Mouse (Mus musculus) left cerebral cortex, adult 6 months (tissue): Measurements from ENCODE around the gene Pgs1. TPM values are rescaled to one million over a fixed set of nuclear protein-coding genes. Genes with fewer than 3 reads are reported as not detected.

Experiments used
- long read RNA-seq, 2 experiments: library from polyadenylated mRNA; unstranded; transcript quantifications; one replicate each; pipeline ENCODE4 v2.0.0; 2019 to 2020
- polyA plus RNA-seq: library from polyadenylated mRNA; unstranded; fragments of <200 nt; fragmentation: Nextera tagmentation; gene quantifications from 2 replicates; pipeline ENCODE4 v1.2.3, GENCODE M21; 2021

Gene Pgs1
- 85.0 and 90.8 TPM in 2 replicates for polyA plus RNA-seq
- long read RNA-seq, experiment 1, transcript Pgs1-201 (10 exons, 2,197 nt): minor isoform, 25 of 929 reads
- long read RNA-seq, experiment 1, transcript Pgs1-203 (10 exons, 2,863 nt): major isoform, 707 of 929 reads
- long read RNA-seq, experiment 1, partial matches to known transcripts: 19 of 929 reads
- long read RNA-seq, experiment 1, other reads (novel, unspliced or antisense): 177 of 929 reads
- long read RNA-seq, experiment 2, transcript Pgs1-203 (10 exons, 2,863 nt): major isoform, 99 of 158 reads
- long read RNA-seq, experiment 2, partial matches to known transcripts: 18 of 158 reads
- long read RNA-seq, experiment 2, other reads (novel, unspliced or antisense): 39 of 158 reads

DNA sequence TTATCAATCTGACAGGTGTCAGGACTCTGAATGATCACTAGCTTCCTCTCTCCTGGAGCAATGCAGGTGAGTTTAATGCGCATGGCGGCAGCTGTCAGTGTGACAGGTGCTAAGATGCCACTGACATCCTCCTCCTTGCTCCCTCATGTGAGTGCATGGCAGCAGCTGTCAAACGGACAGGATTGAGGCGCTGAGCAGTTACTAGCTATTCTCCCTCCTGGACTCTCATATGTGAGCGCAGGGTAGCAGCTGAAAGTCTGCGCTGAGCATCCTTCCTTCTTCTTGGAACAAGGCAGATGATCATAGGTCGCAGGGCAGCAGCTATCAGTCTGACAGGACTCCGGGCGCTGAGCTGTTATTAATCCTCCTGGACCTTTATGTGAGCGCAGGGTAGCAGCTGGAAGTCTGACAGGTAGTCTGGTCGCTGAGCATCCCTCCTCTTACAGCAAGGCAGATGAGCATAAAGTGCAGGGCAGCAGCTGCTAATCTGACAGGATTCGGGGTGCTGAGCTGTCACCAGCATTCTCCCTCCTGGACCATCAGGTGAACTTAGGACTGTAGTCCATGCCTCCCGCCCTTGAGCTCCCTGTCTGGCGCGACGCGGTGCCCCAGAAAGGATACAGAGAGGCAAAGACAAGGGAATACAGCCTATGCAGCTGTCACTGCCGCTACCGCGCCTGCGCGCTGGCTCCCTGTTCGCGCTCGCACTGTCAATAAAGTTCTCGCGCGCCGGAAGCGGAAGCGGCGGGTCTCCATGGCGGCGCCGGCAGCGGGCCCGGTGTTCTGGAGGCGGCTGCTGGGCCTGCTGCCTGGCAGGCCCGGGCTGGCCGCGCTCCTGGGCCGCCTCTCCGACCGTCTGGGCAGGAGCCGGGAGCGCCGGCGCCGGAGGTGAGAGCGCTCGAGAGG, at the start of gene Pgs1:
Gene Pgs1 (plus strand): TSS at position 167 of the 906 bp plus-strand sequence.

GRCm38 (mm10) chr11:117969945-117970872, 15.9 kb upstream of the Pgs1 start, which contains the start of gene Socs3:
TSS of gene Socs3 (minus strand) at chr11:117970047.

Other genes starting within 250 kb of the Pgs1 start
- 0.16 and 0.33 TPM in 2 replicates for gene Tmc8, start 204.2 kb upstream of the Pgs1 start, polyA plus RNA-seq
- 4.6 and 4.8 TPM in 2 replicates for gene Tmc6, start 204.1 kb upstream of the Pgs1 start, polyA plus RNA-seq
- gene 6030468B19Rik, start 188.6 kb upstream of the Pgs1 start, polyA plus RNA-seq: not detected in 2 replicates
- 0.35 and 0.55 TPM in 2 replicates for gene Gm20708, start 176.6 kb upstream of the Pgs1 start, polyA plus RNA-seq
- gene Syngr2, start 176.6 kb upstream of the Pgs1 start, polyA plus RNA-seq: 9.9 and 10.6 TPM in 2 replicates
- 2.7 and 3.8 TPM in 2 replicates for gene Afmid, start 160.4 kb upstream of the Pgs1 start, polyA plus RNA-seq
- gene Tk1, start 160.2 kb upstream of the Pgs1 start, polyA plus RNA-seq: 0.93 TPM in 2 replicates
- gene Birc5, start 137.0 kb upstream of the Pgs1 start, polyA plus RNA-seq: 1.7 and 2.4 TPM in 2 replicates
- gene Tmem235, start 125.5 kb upstream of the Pgs1 start, polyA plus RNA-seq: not detected in 2 replicates
- 3.1 and 3.4 TPM in 2 replicates for gene Tha1, start 112.8 kb upstream of the Pgs1 start, polyA plus RNA-seq
- gene Socs3, start 16.2 kb upstream of the Pgs1 start, polyA plus RNA-seq: 1.8 and 2.6 TPM in 2 replicates
- gene Dnah17, start 144.3 kb downstream of the Pgs1 start, polyA plus RNA-seq: 0.04 TPM in 1 of 2 replicates, not detected in the other